Mouse (Mus musculus) neural tube, embryonic 11.5 days (tissue): Measurements from ENCODE around the gene Tsfm. TPM values are rescaled to one million over a fixed set of nuclear protein-coding genes. Genes with fewer than 3 reads are reported as not detected.

Experiments
- ATAC-seq: fragments of 200-750 bp; cut with Nextera tagmentation; 2 replicates; pipeline ENCODE4 v1.8.0; 2017; ENCODE audit warnings: moderate number of reproducible peaks, mild to moderate bottlenecking, moderate TSS enrichment, moderate library complexity; ENCODE audit not compliant: insufficient read depth, low FRiP score, low TSS enrichment
- DNase-seq: peaks from one replicate; pipeline ENCODE4 v3.0.0-alpha.2; 2015; ENCODE audit warnings: low spot score
- H3K27ac ChIP-seq: fragments of 300-500 bp; sonication (generic); 2 replicates; pipeline ENCODE4 v1.5.1; 2014; ENCODE audit warnings: low read depth, mild to moderate bottlenecking, low read length
- H3K27me3 ChIP-seq: fragments of 300-500 bp; sonication (generic); 2 replicates; pipeline ENCODE4 v1.6.1; 2014; ENCODE audit warnings: mild to moderate bottlenecking, low read length, mixed read lengths; ENCODE audit not compliant: control insufficient read depth, insufficient read depth
- H3K36me3 ChIP-seq: fragments of 300-500 bp; sonication (generic); 2 replicates; pipeline ENCODE4 v1.6.1; 2014; ENCODE audit warnings: mild to moderate bottlenecking, low read length, moderate library complexity, mixed read lengths; ENCODE audit not compliant: control insufficient read depth, insufficient read depth
- H3K4me1 ChIP-seq: fragments of 300-500 bp; sonication (generic); 2 replicates; pipeline ENCODE4 v1.6.1; 2014; ENCODE audit warnings: low read length, mixed read lengths; ENCODE audit not compliant: control insufficient read depth, insufficient read depth
- H3K4me2 ChIP-seq: fragments of 300-500 bp; sonication (generic); 2 replicates; pipeline ENCODE4 v1.6.1; 2014; ENCODE audit warnings: low read depth, mild to moderate bottlenecking, moderate library complexity
- H3K4me3 ChIP-seq: fragments of 300-500 bp; sonication (generic); 2 replicates; pipeline ENCODE4 v1.5.1; 2014; ENCODE audit warnings: low read depth, low read length
- H3K9ac ChIP-seq: fragments of 300-500 bp; sonication (generic); 2 replicates; pipeline ENCODE4 v1.6.1; 2014; ENCODE audit warnings: mild to moderate bottlenecking, low read length
- H3K9me3 ChIP-seq: fragments of 300-500 bp; sonication (generic); 2 replicates; pipeline ENCODE4 v1.6.1; 2016; ENCODE audit warnings: low read length; ENCODE audit not compliant: control insufficient read depth
- WGBS: fragments of 180-500 bp; shearing (Covaris S2); extraction: QIAGEN DNeasy Blood & Tissue Kit; methylation state at CpG from one replicate; pipeline ENCODE4 v1.1.7; 2014; 5-methylcytosine and 5-hydroxymethylcytosine counted together
- polyA plus RNA-seq: library from polyadenylated mRNA; unstranded; fragments of >200 nt; fragmentation: Nextera tagmentation; extraction: Ambion mirVana; gene quantifications from 2 replicates; pipeline ENCODE4 v1.2.1, GENCODE M21; 2014

Tsfm gene
- polyA plus RNA-seq, 1 experiment from 2014 or later = 75.3 TPM

DNA sequence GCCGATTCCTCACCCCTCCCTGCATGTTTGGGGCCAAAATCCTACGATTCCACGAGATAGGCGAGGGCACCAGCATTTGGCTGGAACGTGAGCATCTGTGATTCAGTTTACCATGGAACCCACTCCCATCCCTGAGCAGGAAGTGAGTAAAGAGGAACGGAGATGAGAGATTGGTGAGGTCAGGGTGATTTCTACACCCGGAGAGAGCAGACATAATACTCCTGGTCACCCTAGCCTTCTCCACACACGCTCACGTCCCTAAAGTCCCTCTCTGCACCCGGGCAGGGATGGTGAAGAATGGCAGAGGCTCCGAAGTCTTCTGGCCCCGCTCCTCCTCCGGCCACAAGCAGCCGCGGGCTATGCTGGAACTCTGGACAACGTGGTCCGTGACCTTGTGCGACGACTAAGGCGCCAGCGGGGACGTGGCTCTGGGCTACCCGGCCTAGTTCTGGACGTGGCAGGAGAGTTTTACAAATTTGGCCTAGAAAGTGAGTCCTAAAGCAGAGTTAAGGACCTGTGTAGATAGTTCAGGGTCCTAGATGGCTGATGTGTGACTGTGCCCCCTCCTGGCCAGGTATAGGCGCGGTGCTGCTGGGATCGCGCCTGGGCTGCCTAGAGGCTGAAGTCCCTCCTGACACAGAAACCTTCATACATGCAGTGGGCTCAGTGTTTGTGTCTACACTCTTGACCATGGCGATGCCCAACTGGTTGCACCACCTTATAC is 18.9 kb upstream of the Tsfm start:
- no peak overlapping the region for H3K27ac ChIP-seq
- no peak for DNase-seq
- H3K9me3 ChIP-seq = no peaks in the 10 kb centered on the region
- no peak overlapping the region for H3K4me2 ChIP-seq
- peaks cover 3% of the 10 kb centered on the region for H3K36me3 ChIP-seq
- no peaks in the 10 kb centered on the region; the same call in 1 of the 2 replicates for H3K4me1 ChIP-seq
- ATAC-seq = no peak
- H3K4me3 ChIP-seq = peak overlapping the region; percentile 3; the same call in 1 of the 2 replicates
- WGBS = 2% methylated on average over 29 of the region's 29 CpGs
- H3K9ac ChIP-seq = no peak overlapping the region
- peaks cover 36% of the 10 kb centered on the region for H3K27me3 ChIP-seq

DNA sequence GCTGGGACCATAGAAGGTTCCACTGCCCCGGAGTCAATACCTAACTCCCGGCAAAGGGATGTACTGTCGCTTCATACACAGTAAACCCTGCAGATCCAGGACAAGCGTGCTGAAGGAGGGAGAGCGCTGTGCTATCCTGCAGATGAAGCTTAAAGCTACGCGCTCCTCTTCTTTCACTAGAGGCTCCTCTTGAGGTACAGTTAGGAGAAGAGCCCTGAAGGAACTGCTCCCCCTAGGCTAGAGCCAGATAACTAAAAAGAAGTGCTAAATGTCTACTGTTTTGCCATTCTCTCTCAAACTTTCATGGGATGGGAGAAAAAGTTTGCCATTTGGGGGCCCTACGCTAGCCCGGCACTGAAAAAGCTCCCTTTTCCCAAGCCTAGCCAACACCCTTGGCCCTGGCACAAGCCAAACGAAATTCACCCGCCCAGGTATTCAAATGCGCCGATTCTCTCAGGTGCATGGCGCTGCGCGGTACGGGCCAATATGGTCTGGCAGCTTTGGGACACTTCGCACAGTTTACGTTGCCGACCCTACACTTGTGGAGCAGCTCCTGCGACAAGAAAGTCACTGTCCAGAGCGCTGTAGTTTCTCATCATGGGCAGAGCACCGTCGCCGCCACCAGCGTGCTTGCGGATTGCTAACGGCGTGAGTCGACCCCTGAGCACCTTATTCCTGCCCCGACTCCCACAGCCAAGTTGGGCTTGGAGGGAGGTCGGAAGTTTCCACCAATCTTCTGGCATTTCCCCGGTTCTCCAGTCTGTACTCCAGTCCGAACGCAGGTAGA is 18.2 kb upstream of the Tsfm start:
- Histone ChIP-seq H3K4me2 (no peak overlapping the region), H3K4me3 (peak overlapping the region; percentile 3; the same call in 1 of the 2 replicates), H3K27me3 (peaks cover 36% of the 10 kb centered on the region), H3K9ac (no peak overlapping the region), H3K9me3 (no peaks in the 10 kb centered on the region), H3K4me1 (no peaks in the 10 kb centered on the region; the same call in 1 of the 2 replicates), H3K27ac (no peak overlapping the region), H3K36me3 (peaks cover 4% of the 10 kb centered on the region)
- WGBS = 4% methylated on average over 35 of the region's 35 CpGs
- DNase-seq = no peak
- no peak for ATAC-seq

DNA sequence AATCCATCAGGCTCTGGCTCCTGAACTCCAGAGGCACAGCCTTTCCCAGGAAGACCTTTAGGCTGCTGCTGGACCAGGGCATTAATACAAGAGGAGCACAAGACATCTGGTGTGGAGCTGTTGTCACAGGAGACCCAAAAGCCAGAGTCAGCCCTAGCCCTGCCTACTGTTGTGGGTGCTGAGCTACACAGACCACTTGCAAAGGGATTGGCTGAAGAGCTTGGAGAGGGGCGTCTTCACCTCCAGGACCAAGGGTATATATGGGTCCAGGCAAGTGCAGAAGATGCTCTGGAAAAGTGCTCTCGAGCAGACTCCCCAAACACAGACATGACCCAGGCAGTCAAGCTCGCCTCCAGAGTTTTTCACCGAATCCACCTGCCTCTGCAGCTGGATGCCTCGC is 17.3 kb upstream of the Tsfm start, which contains the start of gene Cyp27b1:
Gene Cyp27b1 (plus strand): TSS at position 297 of the 400 bp plus-strand sequence.
- Histone ChIP-seq H3K36me3 (peaks cover 4% of the 10 kb centered on the region), H3K9ac (peak within 1 kb of the TSS; percentile 22; the same call in 1 of the 2 replicates), H3K4me1 (no peaks in the 10 kb centered on the region; the same call in 1 of the 2 replicates), H3K4me2 (no peak within 1 kb of the TSS), H3K27ac (no peak within 1 kb of the TSS), H3K4me3 (peak within 1 kb of the TSS; percentile 3; the same call in 1 of the 2 replicates), H3K27me3 (peaks cover 36% of the 10 kb centered on the region), H3K9me3 (no peaks in the 10 kb centered on the region)
- WGBS = 24% methylated on average over 5 of the region's 5 CpGs
- DNase-seq (no peak), ATAC-seq (no peak)

DNA sequence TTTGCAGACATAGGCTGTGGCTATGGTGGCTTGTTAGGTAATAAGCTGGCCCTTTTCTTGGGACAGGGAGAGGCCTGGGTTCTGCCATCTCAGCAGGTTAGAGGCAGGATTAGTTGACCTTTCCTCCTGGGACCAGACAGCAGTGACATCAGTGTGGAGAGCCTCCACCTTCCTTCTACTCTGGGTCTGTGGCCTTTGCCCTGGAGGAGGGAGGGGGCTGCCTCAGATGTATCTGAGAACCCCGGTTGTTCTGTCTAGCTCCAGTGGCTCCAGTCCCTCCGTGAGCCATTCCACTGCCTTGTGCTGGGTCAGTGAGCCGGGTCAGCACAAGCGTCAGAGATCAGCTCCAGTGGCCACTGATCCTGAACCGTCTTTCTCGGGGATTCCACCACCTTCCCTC is 12.5 kb upstream of the Tsfm start:
- H3K4me3 ChIP-seq = no peak overlapping the region
- H3K4me2 ChIP-seq = no peak overlapping the region
- ATAC-seq (no peak), DNase-seq (no peak)
- 82% methylated on average over 6 of the region's 6 CpGs for WGBS
- H3K27me3 ChIP-seq = peaks cover 6% of the 10 kb centered on the region
- H3K9ac ChIP-seq = no peak overlapping the region
- no peaks in the 10 kb centered on the region for H3K9me3 ChIP-seq
- H3K36me3 ChIP-seq = peaks cover 4% of the 10 kb centered on the region
- H3K4me1 ChIP-seq = 0 out of 2 replicates have a peak, but pooled peaks cover 6% of the 10 kb centered on the region
- H3K27ac ChIP-seq = no peak overlapping the region

DNA sequence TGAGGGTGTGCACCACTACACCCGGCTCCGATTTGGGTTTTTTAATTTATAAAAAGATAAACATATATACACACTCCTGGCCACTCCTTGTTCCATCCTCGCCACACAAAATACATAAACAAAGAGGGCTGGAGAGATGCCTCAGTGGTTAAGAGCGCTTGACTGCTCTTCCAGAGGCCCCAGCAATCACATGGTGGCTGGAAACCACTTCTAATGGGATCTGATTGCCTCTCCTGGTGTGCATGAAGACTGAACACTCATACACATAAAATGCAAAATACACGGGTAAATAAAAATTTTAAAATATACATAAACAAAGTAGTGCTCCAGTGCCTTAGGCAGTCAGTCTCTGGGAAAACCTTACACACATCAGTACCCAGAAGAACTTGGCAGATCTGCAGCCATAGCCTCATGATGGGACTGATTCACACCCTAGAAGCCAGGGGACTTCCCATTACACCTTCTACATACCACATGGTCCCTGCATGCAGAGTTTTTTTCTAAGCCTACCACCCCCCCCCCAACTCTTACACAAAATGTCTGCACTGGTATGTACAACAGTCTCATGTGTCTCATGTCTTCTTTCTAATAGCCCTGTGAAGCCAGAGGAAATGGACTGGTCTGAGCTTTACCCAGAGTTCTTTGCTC is 12.0 kb upstream of the Tsfm start:
- Histone ChIP-seq H3K4me1 (0 out of 2 replicates have a peak, but pooled peaks cover 6% of the 10 kb centered on the region), H3K4me2 (peak overlapping the region; percentile 100), H3K27ac (no peak overlapping the region), H3K36me3 (peaks cover 4% of the 10 kb centered on the region), H3K27me3 (no peaks in the 10 kb centered on the region; the same call in 1 of the 2 replicates), H3K9ac (peak overlapping the region; percentile 66), H3K9me3 (no peaks in the 10 kb centered on the region), H3K4me3 (peak overlapping the region; percentile 77)
- ATAC-seq = no peak
- WGBS = 14% methylated on average over 5 of the region's 5 CpGs
- no peak for DNase-seq

DNA sequence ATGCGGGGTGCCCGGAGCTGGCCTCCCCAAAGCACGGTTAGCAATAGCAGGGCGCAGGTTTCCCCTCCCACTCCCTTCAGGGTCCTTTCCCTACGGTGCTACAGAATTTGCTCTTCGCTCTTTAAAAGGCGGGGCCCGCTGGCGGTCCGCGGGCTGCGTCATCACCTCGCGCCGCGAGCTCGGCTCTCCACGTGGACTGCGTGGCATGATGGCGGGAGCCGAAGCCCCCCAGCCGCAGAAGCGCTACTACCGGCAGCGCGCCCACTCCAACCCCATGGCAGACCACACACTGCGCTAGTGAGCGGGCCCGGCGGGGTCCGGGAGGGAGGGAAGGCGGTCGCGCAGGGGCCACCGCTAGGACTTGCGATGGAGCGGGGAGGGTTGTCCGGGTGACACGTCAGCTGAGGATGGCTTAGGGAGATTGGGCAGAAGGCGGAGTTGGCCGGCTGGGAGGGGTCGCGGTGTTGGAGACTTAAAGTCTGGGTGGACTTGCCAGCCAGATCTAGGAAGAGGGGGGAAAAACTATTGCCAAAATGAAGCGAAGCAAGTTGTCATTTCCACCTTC is 11.2 kb upstream of the Tsfm start:
- 0 out of 2 replicates have a peak, but pooled peaks cover 6% of the 10 kb centered on the region for H3K4me1 ChIP-seq
- ATAC-seq (peak; percentile 83), DNase-seq (peak; percentile 93)
- H3K27ac ChIP-seq = no peak overlapping the region
- peak overlapping the region; percentile 100 for H3K4me2 ChIP-seq
- H3K4me3 ChIP-seq = peak overlapping the region; percentile 77
- WGBS = under 1% methylated on average over 44 of the region's 44 CpGs
- peak overlapping the region; percentile 66 for H3K9ac ChIP-seq
- peaks cover 4% of the 10 kb centered on the region for H3K36me3 ChIP-seq
- no peaks in the 10 kb centered on the region for H3K9me3 ChIP-seq
- H3K27me3 ChIP-seq = no peaks in the 10 kb centered on the region

DNA sequence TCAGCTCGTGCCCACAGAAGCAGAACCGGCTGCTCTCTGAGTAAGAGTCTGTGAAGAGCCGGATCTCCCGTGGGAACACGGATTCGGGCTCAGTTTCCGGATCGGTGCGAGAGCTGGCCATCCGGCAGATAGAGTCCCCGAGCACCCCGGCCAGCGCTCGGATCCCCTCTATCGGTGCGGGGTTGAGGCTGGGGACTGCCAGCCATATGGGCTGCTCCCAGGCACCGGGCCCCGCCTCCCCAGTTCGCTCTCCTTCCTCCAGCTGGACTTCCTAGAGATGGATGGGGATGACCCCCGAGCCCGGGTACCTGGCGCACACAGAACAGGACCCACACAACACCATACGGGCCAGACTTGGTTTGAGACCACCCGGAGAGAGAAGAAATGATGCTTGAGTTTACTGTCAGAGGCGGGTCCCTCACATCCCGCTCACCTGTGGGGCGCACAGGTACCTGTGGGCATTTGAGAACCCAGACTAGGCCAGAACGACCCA is 10.7 kb upstream of the Tsfm start, which contains the start of the genes Mettl1 and Eef1akmt3:
Gene Mettl1 (plus strand): TSS at position 141 of the 493 bp plus-strand sequence.
Gene Eef1akmt3 (minus strand): TSS at position 240 of the 493 bp plus-strand sequence.
- peak; percentile 66 for ATAC-seq
- under 1% methylated on average over 28 of the region's 28 CpGs for WGBS
- Histone ChIP-seq H3K4me3 (peak within 1 kb of the TSS; percentile 77), H3K27ac (no peak within 1 kb of the TSS), H3K36me3 (peaks cover 4% of the 10 kb centered on the region), H3K4me2 (peak within 1 kb of the TSS; percentile 100), H3K4me1 (0 out of 2 replicates have a peak, but pooled peaks cover 6% of the 10 kb centered on the region), H3K9me3 (no peaks in the 10 kb centered on the region), H3K27me3 (no peaks in the 10 kb centered on the region), H3K9ac (peak within 1 kb of the TSS; percentile 66)
- DNase-seq = peak; percentile 46
